Mouse (Mus musculus) layer of hippocampus, adult 18-20 months (tissue): ENCODE measurements around the gene Dus1l. TPM values are rescaled to one million over a fixed set of nuclear protein-coding genes. Genes with fewer than 3 reads are reported as not detected.
"Not testable (repeated sequence)": the region's sequence is repeated elsewhere in the genome, so short reads cannot be mapped to it uniquely, and the experiment has no call there.

Source experiments
- DNase-seq, 2 experiments: peaks; one replicate each; pipeline ENCODE4 v3.0.0; 2022; ENCODE audit warnings: low spot score in 2 of 2
- total RNA-seq, 2 experiments: library from RNA; stranded (reverse); gene quantifications; 2 replicates each; pipeline ENCODE4 v1.2.3; 2021

Dus1l gene
- total RNA-seq, 2 experiments from 2014 or later, result 40.1 to 40.4 TPM

DNA sequence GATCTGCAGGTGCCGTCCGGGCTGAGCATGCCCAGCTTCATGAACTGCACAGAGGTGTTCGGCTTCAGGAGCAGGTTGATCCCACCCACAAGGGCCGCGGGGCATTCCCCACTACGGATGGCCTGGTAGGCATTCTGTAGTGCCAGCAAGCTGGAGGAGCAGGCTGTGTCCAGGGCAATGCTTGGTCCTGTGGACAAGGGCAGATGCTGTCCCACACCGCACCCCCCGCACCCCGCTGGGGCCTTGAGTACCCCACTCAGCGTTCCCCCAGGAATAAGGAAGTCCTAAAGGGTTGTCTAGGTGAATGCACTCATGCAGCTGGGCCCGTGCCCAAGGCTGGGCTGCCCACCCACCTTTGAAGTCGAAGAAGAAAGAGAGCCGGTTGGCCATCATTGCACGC is 24.3 kb upstream of the Dus1l start:
- no peak for DNase-seq

- DNase-seq, result no peak
These were observed 23.4 kb upstream of the Dus1l start for GRCm38 (mm10) chr11:120819556-120819955.

- DNase-seq, result no peak
These were observed 22.0 kb upstream of the Dus1l start for GRCm38 (mm10) chr11:120818251-120818650.

DNA sequence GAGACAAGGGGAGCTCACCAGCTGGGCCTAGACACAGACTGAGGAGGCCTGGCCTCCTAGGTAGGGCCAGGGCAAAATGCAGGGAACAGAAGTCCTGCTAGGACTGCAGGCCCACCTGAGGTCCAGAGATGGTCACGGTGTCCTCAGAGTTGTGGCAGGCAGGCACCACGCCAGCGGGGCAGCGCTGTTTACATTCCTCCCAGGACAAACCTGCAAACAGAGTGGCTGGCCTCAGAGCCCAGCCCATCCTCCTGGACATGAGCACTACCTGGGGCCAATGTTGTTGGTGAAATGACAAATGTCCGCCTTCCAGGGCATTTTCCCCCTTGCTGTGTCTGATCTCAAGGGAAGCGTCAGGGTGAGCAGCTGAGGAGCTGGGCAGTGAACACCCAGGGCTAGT is 21.2 kb upstream of the Dus1l start:
- no peak for DNase-seq

DNA sequence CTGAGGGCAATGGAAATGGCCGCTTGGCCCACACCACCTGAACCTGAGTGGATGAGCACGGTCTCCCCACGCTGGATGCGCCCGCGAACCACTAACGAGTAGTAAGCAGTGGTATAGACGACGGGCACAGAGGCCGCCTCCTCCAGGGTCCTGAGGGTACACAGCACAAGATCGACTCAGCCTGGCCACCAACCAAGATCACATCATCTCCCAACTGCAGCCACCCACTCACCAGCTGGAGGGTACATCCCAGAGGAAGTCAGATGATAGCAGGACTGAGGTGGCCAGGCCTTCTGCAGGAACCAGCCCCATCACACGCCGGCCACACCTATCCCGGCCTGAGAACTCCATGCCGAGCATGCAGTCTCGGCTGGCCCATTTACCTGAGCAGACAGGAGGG is 15.9 kb upstream of the Dus1l start:
- peak in 1 of 2 experiments; percentile 60 for DNase-seq

- DNase-seq, result no peak
These were observed 11.8 kb upstream of the Dus1l start for GRCm38 (mm10) chr11:120808010-120808409.

- no peak for DNase-seq
These were observed 9.4 kb upstream of the Dus1l start for GRCm38 (mm10) chr11:120805375-120806298.

DNA sequence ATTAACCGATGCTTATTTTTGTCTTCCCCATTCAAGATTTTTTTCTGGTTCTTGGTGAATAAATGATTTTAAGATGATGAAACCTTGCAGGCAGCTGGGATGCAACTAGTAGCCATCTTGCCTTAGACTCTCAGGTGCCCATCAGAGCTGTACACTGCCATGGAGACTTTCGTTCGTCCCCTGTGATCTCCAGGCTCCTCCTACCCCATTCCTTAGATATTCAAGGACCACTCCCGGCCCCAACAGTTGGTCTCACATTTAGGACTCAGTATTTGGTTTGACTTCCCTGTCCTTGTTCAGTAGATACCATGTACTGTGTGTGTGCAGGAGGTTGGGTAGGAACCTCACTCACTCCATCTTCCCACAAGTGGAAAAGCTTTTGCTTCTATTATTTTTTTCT is 8.6 kb upstream of the Dus1l start:
- no peak for DNase-seq

GRCm38 (mm10) chr11:120804274-120804673 is 8.1 kb upstream of the Dus1l start:
- no peak for DNase-seq

GRCm38 (mm10) chr11:120800061-120800904 is 4.1 kb upstream of the Dus1l start:
- DNase-seq, result peak; percentile 73 to 90

DNA sequence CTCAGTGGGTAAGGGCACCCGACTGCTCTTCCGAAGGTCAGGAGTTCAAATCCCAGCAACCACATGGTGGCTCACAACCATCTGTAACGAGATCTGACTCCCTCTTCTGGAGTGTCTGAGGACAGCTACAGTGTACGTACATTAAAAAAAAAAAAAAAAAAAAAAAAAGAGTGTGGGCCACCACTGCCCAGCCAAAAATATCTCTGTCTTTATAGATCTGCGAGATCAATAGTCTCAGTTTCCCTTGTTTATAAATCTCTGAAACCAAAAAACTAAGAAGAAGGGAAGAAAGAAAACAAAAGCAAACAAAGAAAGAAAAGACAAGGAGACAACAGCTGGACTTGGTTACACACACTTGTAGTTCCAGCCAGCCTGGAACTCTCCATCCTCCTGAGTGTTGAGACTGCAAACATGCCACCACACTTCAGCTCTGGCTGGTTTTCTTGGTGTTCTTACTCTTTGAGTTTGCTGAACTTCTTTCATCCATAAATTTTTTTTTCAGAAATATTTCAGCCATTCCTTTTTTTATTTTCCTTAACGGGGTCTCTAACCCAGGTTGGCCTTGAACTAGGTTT is 3.2 kb upstream of the Dus1l start:
- no peak for DNase-seq

GRCm38 (mm10) chr11:120798244-120798643 is 2.0 kb upstream of the Dus1l start:
- DNase-seq, result no peak

DNA sequence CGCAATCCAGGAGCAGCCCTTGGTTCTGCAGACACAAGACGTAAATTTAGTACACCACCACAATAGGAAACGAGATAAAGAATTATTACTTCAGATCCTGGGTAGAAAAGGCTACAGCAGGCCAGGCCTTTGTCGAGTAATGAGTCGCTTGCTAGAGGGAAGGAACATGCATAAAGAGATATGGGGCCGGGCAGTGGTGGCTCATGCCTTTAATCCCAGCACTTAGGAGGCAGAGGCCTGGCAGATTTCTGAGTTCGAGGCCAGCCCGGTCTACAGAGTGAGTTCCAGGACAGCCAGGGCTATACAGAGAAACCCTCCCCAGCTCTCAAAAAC is 377 bp upstream of the Dus1l start:
- DNase-seq, result no peak

DNA sequence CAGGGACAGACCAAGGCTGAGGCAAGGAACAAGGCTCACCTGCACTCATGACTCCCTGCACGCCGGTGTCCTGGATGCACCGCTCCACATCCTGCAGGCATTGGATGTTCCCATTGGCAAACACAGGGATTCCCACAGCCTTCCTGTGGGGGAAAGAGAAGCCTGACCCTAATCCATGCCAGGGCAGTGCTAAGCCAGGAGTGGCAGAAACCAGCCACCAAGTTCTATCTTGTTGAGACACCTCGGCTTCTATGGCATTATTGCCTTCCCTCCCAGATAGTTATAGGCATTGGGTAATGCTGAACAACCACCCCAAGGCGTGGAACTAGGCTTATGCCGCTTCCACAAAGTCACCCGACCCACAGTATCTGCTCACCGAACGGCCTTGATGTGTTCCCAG is 3.6 kb downstream of the Dus1l start:
- no peak for DNase-seq

- no peak for DNase-seq
These were observed 6.4 kb downstream of the Dus1l start for GRCm38 (mm10) chr11:120789810-120790209.

GRCm38 (mm10) chr11:120789355-120789754 is 6.8 kb downstream of the Dus1l start:
- DNase-seq, result no peak

GRCm38 (mm10) chr11:120788460-120788859 is 7.7 kb downstream of the Dus1l start:
- not testable (repeated sequence) for DNase-seq

- no peak for DNase-seq
These were observed 11.1 kb downstream of the Dus1l start for GRCm38 (mm10) chr11:120785145-120785544.

DNA sequence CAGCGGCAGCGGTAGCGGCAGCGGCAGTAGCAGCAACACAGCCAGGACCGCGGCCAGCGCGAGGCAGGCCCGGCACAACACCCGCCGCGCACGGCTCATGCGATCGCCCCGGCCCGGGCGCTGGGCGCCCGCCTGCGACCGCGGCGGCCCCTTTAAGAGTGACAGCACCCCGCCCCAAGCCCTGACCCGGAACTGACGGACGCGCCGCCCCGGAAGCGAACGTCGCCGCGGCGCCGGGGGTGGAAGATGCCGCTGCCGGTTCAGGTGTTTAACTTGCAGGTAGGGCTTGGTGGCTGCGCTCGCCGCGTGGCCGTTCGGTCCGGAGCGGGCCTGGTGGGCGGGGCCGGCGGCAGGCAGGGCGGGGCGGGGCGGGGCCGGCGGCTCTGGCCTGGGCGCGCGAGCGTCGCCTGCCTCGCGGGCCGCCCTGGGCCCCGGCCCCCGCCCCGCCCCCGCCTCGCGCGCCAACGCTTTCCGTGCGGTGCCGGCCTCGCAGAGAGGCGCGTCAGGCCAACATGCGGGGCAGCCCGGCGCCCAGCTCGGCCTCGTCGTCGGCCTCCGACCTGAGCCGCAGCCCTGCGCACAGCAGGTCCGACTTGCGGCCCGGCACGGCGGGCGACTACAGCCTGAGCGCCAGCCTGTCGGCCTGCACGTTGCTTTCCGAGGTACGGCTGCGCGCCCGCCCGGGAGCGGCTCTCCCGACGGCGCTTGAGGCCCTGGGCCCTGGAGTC is 12.0 kb downstream of the Dus1l start, which contains the start of the genes Rfng and Gps1:
Gene Rfng (minus strand): TSS at position 144 of the 728 bp plus-strand sequence.
Gene Gps1 (plus strand): TSS at position 209 of the 728 bp plus-strand sequence.
- peak; percentile 64 to 81 for DNase-seq

GRCm38 (mm10) chr11:120783426-120784063 is 12.7 kb downstream of the Dus1l start:
- DNase-seq, result no peak
